Mouse (Mus musculus) midbrain, embryonic 15.5 days (tissue): ENCODE data around the gene Camk2b. TPM values are rescaled to one million over a fixed set of nuclear protein-coding genes. Genes with fewer than 3 reads are reported as not detected.
"Not testable (repeated sequence)": the region's sequence is repeated elsewhere in the genome, so short reads cannot be mapped to it uniquely, and the experiment has no call there.

Experiments
- ATAC-seq: fragments of 200-750 bp; cut with Nextera tagmentation; replicated peaks from 2 replicates; pipeline ENCODE4 v1.8.0; 2017; ENCODE audit warnings: moderate TSS enrichment
- H3K27ac ChIP-seq: fragments of 300-500 bp; sonication (generic); 2 replicates; pipeline ENCODE4 v1.5.1; 2015; ENCODE audit warnings: mild to moderate bottlenecking, inconsistent platforms
- H3K27me3 ChIP-seq: fragments of 300-500 bp; sonication (generic); replicated peaks from 2 replicates; pipeline ENCODE4 v1.6.1; 2015; ENCODE audit warnings: inconsistent platforms
- H3K36me3 ChIP-seq: fragments of 300-500 bp; sonication (generic); replicated peaks from 2 replicates; pipeline ENCODE4 v1.6.1; 2015; ENCODE audit warnings: inconsistent platforms
- H3K4me1 ChIP-seq: fragments of 300-500 bp; sonication (generic); 2 replicates; pipeline ENCODE4 v1.6.1; 2015; ENCODE audit warnings: inconsistent platforms
- H3K4me2 ChIP-seq: fragments of 300-500 bp; sonication (generic); 2 replicates; pipeline ENCODE4 v1.6.1; 2015; ENCODE audit warnings: inconsistent platforms, mild to moderate bottlenecking, moderate library complexity
- H3K4me3 ChIP-seq: fragments of 300-500 bp; sonication (generic); 2 replicates; pipeline ENCODE4 v1.5.1; 2015; ENCODE audit warnings: mild to moderate bottlenecking, inconsistent platforms
- H3K9ac ChIP-seq: fragments of 300-500 bp; sonication (generic); 2 replicates; pipeline ENCODE4 v1.6.1; 2015; ENCODE audit warnings: mild to moderate bottlenecking, inconsistent platforms
- H3K9me3 ChIP-seq: fragments of 300-500 bp; sonication (generic); 2 replicates; pipeline ENCODE4 v1.6.1; 2016; ENCODE audit warnings: inconsistent platforms
- WGBS: fragments of 180-500 bp; shearing (Covaris S2); methylation state at CpG from one replicate; pipeline ENCODE4 v1.1.7; 2015; ENCODE audit warnings: mixed read lengths; 5-methylcytosine and 5-hydroxymethylcytosine counted together
- polyA plus RNA-seq: library from polyadenylated mRNA; unstranded; fragments of >200 nt; fragmentation: Nextera tagmentation; extraction: Ambion mirVana; gene quantifications from 2 replicates; pipeline ENCODE4 v1.2.1, GENCODE M21; 2015

Gene Camk2b
- polyA plus RNA-seq, 1 experiment from 2014 or later: 147 TPM

DNA sequence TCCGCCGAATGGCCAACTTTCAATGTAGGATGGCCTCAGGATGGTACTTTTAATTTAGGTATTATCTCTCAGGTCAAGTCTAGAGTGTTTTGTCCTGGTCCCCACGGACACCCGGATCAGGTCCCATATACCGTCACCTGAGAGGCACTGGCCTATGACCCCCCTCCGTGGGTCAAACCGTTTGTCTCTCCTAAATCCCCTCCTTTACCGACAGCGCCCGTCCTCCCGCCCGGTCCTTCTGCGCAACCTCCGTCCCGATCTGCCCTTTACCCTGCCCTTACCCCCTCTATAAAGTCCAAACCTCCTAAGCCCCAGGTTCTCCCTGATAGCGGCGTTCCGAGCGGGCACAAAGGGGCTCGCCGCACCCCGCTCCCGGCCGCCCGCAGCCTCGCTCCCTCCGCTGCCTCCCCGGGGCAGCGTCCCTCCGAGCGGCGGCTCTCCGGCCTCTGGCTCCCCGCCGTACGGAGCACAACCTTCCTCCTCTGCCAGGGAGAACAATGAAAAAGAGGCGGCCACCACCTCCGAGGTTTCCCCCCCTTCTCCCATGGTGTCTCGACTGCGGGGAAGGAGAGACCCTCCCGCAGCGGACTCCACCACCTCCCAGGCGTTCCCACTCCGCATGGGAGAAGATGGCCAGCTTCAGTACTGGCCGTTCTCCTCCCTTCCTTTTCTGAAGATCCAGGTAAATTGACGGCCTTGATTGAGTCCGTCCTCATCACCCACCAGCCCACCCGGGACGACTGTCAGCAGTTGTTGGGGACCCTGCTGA, 59.0 kb downstream of the Camk2b start:
- not testable (repeated sequence) for H3K9me3 ChIP-seq, H3K27ac ChIP-seq, H3K27me3 ChIP-seq, H3K36me3 ChIP-seq, H3K9ac ChIP-seq, H3K4me1 ChIP-seq
- peak; percentile 78; the same call in 1 of the 2 replicates for ATAC-seq
- peak overlapping the region; percentile 35 for H3K4me3 ChIP-seq
- 7% methylated on average over 21 of the region's 49 CpGs for WGBS
- H3K4me2 ChIP-seq: peak overlapping the region; percentile 51

DNA sequence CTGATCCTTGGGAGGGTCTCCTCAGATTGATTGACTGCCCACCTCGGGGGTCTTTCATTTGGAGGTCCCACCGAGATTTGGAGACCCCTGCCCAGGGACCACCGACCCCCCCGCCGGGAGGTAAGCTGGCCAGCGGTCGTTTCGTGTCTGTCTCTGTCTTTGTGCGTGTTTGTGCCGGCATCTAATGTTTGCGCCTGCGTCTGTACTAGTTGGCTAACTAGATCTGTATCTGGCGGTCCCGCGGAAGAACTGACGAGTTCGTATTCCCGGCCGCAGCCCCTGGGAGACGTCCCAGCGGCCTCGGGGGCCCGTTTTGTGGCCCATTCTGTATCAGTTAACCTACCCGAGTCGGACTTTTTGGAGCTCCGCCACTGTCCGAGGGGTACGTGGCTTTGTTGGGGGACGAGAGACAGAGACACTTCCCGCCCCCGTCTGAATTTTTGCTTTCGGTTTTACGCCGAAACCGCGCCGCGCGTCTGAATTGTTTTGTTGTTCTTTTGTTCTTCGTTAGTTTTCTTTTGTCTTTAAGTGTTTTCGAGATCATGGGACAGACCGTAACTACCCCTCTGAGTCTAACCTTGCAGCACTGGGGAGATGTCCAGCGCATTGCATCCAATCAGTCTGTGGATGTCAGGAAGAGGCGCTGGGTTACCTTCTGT, 59.7 kb downstream of the Camk2b start:
- H3K36me3 ChIP-seq: not testable (repeated sequence)
- 6% methylated on average over 33 of the region's 44 CpGs for WGBS

DNA sequence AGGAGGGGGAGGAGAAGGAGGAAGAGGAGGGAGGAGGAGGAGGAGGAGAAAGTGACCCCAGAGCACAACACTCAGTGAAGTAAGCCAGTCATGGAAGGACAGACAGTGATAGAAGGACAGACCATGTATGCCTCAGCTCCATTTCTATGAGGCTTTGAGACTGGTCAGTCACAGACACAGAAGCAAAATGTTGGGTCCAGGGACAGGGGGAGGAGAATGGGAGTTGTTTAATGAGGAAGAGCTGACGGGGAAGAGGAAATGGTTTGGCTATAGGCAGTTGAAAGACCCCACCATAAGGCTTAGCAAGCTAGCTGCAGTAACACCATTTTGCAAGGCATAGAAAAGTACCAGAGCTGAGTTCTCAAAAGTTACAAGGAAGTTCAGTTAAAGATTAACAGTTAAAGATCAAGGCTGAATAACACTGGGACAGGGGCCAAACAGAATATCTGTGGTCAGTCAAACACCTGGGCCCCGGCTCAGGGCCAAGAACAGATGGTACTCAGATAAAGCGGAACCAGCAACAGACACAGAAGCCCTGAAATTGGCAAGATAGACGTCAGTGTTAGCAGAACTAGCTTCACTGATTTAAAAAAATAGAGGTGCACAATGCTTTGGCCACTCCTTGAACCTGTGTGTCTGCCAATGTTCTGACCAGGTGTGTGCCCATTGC, 60.7 kb downstream of the Camk2b start:
- not testable (repeated sequence) for H3K9me3 ChIP-seq, H3K27ac ChIP-seq, H3K27me3 ChIP-seq, ATAC-seq, H3K36me3 ChIP-seq, H3K4me2 ChIP-seq, H3K4me3 ChIP-seq, H3K9ac ChIP-seq, H3K4me1 ChIP-seq
- WGBS: 60% methylated on average over 1 of the region's 4 CpGs

More for the DNA sequence above, 59.7 kb downstream of the Camk2b start:
- not testable (repeated sequence) for H3K4me1 ChIP-seq, H3K9me3 ChIP-seq, H3K27me3 ChIP-seq, H3K27ac ChIP-seq, H3K9ac ChIP-seq, ATAC-seq
- peak overlapping the region; percentile 35 for H3K4me3 ChIP-seq
- H3K4me2 ChIP-seq: peak overlapping the region; percentile 51

DNA sequence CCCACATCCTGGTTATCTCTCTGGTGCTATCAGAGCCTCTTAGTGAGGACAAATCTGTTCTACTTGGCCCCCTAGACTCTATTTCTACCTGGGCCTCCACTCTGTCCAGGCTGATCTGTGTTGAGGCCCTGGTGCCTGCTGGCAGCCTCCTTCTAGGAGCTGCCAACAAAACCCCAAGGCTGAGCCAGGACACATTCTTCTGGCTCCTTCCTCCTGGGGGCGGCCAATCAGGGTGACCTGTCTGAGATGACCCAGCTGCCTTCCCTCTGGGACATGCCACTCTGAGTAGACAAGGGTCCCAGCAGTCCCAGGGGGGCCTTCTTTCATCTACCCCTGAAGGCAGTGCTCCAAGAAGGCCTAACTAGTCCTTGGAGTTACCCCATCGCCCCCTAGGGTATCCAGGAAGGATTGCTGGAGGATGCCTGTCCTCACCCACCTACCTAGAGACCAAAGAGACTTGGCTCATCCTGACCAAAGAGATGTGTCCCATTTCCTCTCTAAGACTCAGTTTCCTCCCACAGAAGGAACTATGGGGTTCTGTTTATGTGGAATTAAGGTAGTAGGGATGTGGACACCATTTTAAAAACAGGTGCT, 63.0 kb downstream of the Camk2b start:
- H3K36me3 ChIP-seq: no peaks in the 10 kb centered on the region
- no peak overlapping the region for H3K9ac ChIP-seq
- peaks cover 7% of the 10 kb centered on the region; the same call in 1 of the 2 replicates for H3K27me3 ChIP-seq
- H3K9me3 ChIP-seq: no peaks in the 10 kb centered on the region
- no peak overlapping the region for H3K27ac ChIP-seq
- ATAC-seq: no peak
- no peak overlapping the region for H3K4me3 ChIP-seq
- H3K4me2 ChIP-seq: no peak overlapping the region
- WGBS: 50% methylated on average over 2 of the region's 2 CpGs
- H3K4me1 ChIP-seq: peaks cover 15% of the 10 kb centered on the region

DNA sequence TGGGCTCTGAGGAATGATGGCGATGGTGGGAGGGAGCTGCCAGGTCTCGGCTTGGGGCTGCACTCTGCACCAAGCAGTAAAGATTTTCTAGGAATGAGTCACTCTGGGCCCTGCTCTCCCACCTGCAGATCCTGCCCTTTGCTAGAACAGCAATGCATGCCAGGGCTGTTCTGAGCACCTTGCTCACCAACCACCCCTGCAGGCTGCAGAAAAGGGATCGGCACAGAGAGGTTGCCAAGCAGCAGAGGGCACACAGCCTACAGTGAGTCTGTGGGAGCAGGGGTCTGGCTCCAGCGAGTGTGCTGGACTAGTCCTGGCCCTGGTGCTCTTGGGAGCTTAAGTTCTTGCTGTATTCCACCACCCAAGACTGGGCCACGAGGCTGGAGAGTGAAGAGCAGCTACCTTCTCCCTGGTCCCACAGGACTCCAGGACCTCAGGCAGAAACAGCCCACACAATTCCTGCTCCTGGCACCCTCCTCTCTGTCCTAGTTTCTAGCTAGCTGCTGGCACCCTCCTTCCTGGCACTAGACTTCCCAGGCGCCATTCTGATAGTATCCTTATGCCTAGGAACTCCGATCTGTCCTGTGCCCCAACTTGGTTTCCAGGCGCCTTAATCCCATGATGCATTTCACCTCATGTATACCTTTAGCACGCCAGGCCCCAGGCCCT, 64.0 kb downstream of the Camk2b start:
- Histone ChIP-seq H3K27ac (no peak overlapping the region), H3K27me3 (peaks cover 7% of the 10 kb centered on the region; the same call in 1 of the 2 replicates), H3K4me2 (no peak overlapping the region), H3K4me3 (no peak overlapping the region), H3K4me1 (peaks cover 15% of the 10 kb centered on the region), H3K9me3 (no peaks in the 10 kb centered on the region), H3K9ac (no peak overlapping the region), H3K36me3 (no peaks in the 10 kb centered on the region)
- WGBS: 81% methylated on average over 9 of the region's 9 CpGs
- ATAC-seq: no peak

DNA sequence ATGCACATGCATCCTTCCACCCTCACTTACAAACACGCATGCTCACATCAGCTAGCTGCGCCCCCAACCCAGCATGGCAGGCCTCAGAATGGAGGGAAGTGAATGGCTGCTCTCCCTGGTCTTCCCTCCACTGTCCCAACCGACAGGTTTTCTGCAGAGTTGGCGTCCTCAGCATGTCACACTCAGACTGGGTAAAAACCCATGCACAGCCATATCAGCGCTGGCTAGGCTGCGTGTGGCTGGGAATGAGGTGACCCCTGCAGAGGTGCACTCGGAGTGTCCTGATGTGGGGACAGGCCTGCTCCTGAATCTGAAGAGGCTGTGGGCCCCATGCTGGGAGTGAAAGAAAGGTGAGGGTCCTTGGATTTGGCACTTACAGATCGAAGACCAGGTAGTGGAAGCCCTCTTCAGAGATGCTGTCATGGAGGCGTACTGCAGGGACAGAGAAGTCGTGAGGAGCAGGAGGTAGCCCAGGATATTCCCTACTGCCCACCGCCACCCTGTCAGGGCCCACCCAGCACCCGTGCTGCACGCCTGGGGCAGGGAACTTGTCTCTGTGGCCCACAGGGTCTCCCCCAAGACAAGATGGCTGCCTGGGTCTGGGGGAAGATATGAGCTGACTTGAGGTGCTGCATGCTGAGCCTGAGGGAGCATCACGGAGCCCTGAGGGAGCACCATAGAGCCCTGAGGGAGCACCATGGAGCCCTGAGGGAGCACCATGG, 65.0 kb downstream of the Camk2b start:
- Histone ChIP-seq H3K27ac (peak overlapping the region; percentile 54; the same call in 1 of the 2 replicates), H3K9ac (no peak overlapping the region)

DNA sequence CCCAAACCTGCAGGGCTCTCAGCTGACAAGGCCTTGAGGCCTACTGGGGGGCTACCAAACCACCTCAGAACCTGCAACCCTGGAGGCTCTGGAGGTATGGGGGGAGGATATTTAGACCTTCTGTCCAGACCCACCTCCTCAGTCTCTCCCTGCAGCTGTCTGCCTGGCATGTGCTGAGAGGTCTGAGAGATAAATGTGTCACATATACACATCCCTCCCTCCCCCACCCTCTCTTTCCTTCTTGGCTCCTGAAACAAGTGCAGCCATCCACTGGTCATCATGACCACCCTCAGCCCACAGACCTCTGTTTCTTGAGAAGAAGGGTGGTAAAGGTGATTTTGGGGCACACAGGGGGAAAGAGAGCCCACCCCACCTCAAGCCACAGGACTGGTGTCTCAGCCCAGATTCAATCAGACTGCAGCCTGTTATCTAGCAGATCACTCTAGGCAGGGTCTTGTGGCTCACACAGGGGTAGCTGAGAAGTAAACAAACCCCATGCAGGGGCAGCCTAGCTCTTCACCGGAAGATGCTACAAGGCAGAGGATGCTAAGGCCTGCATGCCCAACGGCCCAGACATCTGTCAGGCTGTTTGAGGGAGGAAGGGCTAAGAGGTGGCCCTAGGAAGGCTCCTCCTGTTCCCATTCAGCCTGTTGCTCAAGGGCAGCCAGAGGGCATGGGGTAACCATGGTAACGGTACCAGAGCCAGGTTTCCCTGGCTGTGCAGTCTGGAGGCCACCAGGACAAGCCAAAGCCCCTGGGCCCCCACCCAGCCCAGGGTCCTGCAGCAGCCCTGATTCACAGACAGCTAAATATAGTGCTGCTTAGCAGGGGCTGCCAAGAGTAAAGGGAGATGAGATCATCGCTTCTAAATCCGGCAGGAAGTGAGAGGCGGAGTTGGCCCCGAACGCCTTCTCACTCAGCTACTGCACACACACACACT, 66.1 kb downstream of the Camk2b start:
- Histone ChIP-seq H3K27ac (peak overlapping the region; percentile 54), H3K4me2 (no peak overlapping the region), H3K9ac (no peak overlapping the region), H3K36me3 (no peaks in the 10 kb centered on the region), H3K4me3 (no peak overlapping the region), H3K27me3 (peaks cover 7% of the 10 kb centered on the region; the same call in 1 of the 2 replicates), H3K4me1 (peaks cover 15% of the 10 kb centered on the region), H3K9me3 (no peaks in the 10 kb centered on the region)
- peak; percentile 79 for ATAC-seq
- 20% methylated on average over 8 of the region's 8 CpGs for WGBS

More for the DNA sequence above, 65.0 kb downstream of the Camk2b start:
- WGBS: 73% methylated on average over 14 of the region's 14 CpGs
- ATAC-seq: no peak
- peaks cover 15% of the 10 kb centered on the region for H3K4me1 ChIP-seq
- H3K36me3 ChIP-seq: no peaks in the 10 kb centered on the region
- H3K9me3 ChIP-seq: no peaks in the 10 kb centered on the region
- H3K4me2 ChIP-seq: no peak overlapping the region
- H3K4me3 ChIP-seq: no peak overlapping the region
- peaks cover 7% of the 10 kb centered on the region; the same call in 1 of the 2 replicates for H3K27me3 ChIP-seq

DNA sequence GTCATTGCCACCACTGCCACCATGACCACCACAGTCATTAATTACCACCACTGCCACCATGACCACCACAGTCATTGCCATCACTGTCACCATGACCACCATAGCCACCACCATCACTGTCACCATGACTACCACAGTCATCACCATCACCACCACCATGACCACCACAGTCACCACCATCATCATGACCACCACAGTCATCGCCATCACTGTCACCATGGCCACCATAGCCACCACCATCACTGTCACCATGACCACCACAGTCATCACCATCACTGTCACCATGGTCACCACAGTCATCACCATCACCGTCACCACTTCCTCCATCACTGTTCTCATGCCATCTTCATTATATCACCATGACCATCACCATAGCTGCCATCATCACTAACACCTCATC, 67.7 kb downstream of the Camk2b start:
- H3K9ac ChIP-seq: no peak overlapping the region
- WGBS: 98% methylated on average over 2 of the region's 2 CpGs
- no peak overlapping the region for H3K4me2 ChIP-seq
- ATAC-seq: no peak
- H3K36me3 ChIP-seq: no peaks in the 10 kb centered on the region
- H3K27ac ChIP-seq: no peak overlapping the region
- peaks cover 15% of the 10 kb centered on the region for H3K4me1 ChIP-seq
- no peak overlapping the region for H3K4me3 ChIP-seq
- no peaks in the 10 kb centered on the region for H3K27me3 ChIP-seq
- no peaks in the 10 kb centered on the region for H3K9me3 ChIP-seq

DNA sequence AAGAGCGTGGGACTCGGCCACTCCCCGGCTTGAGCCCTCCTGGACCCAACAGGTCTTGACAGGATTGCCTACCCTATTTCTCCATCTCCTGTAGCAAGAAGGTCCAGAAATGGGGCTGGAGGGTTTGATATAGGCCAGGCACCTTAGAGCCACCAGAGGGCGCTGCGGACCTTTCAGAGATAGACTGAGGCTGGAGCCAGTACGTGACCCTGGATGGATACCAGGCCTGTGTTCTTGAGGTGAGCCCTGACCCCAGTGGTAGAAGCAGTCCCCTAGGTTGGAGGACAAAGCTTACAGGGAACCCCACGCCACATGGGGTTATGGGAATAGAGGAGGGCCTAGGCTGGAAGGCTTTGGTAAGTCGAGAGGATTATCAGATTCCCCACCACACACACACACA, 70.2 kb downstream of the Camk2b start:
- Histone ChIP-seq H3K36me3 (peaks cover 4% of the 10 kb centered on the region; the same call in 1 of the 2 replicates), H3K9ac (no peak overlapping the region), H3K27me3 (no peaks in the 10 kb centered on the region), H3K4me1 (peaks cover 12% of the 10 kb centered on the region), H3K4me3 (no peak overlapping the region), H3K9me3 (no peaks in the 10 kb centered on the region), H3K4me2 (no peak overlapping the region), H3K27ac (no peak overlapping the region)
- ATAC-seq: peak; percentile 62
- 17% methylated on average over 8 of the region's 8 CpGs for WGBS

DNA sequence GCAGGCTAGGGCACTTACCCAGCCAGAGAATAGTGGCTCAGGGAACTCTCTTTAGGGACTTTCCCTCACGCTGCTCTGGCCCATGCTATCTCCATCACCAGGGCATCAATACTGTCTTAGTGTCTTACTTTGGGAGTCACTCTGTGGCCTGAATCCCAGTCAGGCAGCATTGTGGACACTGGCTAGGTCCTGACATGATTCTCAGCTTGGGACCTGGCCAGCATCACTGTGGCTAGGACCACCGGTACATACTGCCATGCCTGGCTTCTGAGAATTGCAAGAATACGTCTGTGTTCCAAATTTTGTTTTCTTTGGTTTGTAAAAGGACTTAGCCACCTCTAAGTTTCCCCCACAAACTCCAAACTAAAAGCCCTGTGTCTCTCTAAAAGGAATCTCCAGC, 71.3 kb downstream of the Camk2b start:
- Histone ChIP-seq H3K27ac (no peak overlapping the region), H3K9ac (no peak overlapping the region), H3K9me3 (no peaks in the 10 kb centered on the region), H3K4me3 (no peak overlapping the region), H3K36me3 (peaks cover 4% of the 10 kb centered on the region; the same call in 1 of the 2 replicates), H3K4me2 (no peak overlapping the region), H3K4me1 (peaks cover 3% of the 10 kb centered on the region; the same call in 1 of the 2 replicates), H3K27me3 (no peaks in the 10 kb centered on the region)
- WGBS: 68% methylated on average over 3 of the region's 3 CpGs
- no peak for ATAC-seq
